Comparison of ENCODE assay signal across 15 mouse cellular contexts in genomic region chr1:190129553-190129952, GRCm38 (mm10). TPM values are rescaled to one million over a fixed set of nuclear protein-coding genes. Genes with fewer than 3 reads are reported as not detected.
A peak's percentile ranks its signal among the peaks of the same experiment; 100 is the strongest.
DNase-seq lines count a peak whose midpoint lies in the region; ATAC-seq and TF ChIP-seq lines count a peak whose summit lies in the region.
"Had no signal": no experiment of that assay in that cellular context is flagged by ENCODE, and none has a peak within 500 bp of the region (broad histone marks: within the 10 kb centered on the region; RNA-seq: fewer than 3 reads in every experiment).

No protein-coding gene starts in this region.

- WGBS in heart, embryonic 11.5 days (ENCODE audit: insufficient replicate concordance), result 46% methylated on average over 7 of the region's 7 CpGs
- 20% methylated on average over 7 of the region's 7 CpGs for WGBS in hindbrain, embryonic 12.5 days
- WGBS in hindbrain, postnatal 0 days, result 49% methylated on average over 7 of the region's 7 CpGs
- 24% methylated on average over 7 of the region's 7 CpGs for WGBS in hindbrain, embryonic 13.5 days
- WGBS in liver, embryonic 12.5 days (ENCODE audit: insufficient replicate concordance), result 54% methylated on average over 7 of the region's 7 CpGs

- H3K9me3 ChIP-seq in heart, embryonic 11.5 days (replicated peaks; ENCODE audit: control insufficient read depth, low read length), result no peaks in the 10 kb centered on the region
- H3K9me3 ChIP-seq in hindbrain, embryonic 12.5 days (replicated peaks), result no peaks in the 10 kb centered on the region
- H3K9me3 ChIP-seq in hindbrain, postnatal 0 days (ENCODE audit: low read length), result no peaks in the 10 kb centered on the region
- H3K9me3 ChIP-seq in hindbrain, embryonic 13.5 days, result no peaks in the 10 kb centered on the region
- H3K9me3 ChIP-seq in liver, embryonic 12.5 days (replicated peaks), result no peaks in the 10 kb centered on the region
- H3K9me3 ChIP-seq: forebrain, embryonic 15.5 days; limb, embryonic 15.5 days had no signal

- no peak for ATAC-seq in heart, embryonic 11.5 days (replicated peaks; ENCODE audit: insufficient number of reproducible peaks, low FRiP score, low TSS enrichment)
- ATAC-seq in hindbrain, embryonic 12.5 days (ENCODE audit: low FRiP score), result no peak; the same call in 1 of the 2 replicates
- no peak for ATAC-seq in hindbrain, postnatal 0 days
- ATAC-seq in hindbrain, embryonic 13.5 days (ENCODE audit: low FRiP score), result no peak
- ATAC-seq in liver, embryonic 12.5 days, result peak; percentile 67
- ATAC-seq: forebrain, embryonic 15.5 days; Patski had no signal

- no peak overlapping the region for H3K4me2 ChIP-seq in heart, embryonic 11.5 days
- no peak overlapping the region for H3K4me2 ChIP-seq in hindbrain, embryonic 12.5 days (replicated peaks)
- H3K4me2 ChIP-seq in hindbrain, postnatal 0 days (ENCODE audit: low read depth, low read length), result no peak overlapping the region
- H3K4me2 ChIP-seq in hindbrain, embryonic 13.5 days, result no peak overlapping the region
- no peak overlapping the region for H3K4me2 ChIP-seq in liver, embryonic 12.5 days
- H3K4me2 ChIP-seq: forebrain, embryonic 15.5 days; limb, embryonic 15.5 days had no signal

- no peak for DNase-seq in heart, adult 18-20 months
- no peak for DNase-seq in hindbrain, postnatal 0 days (ENCODE audit: low spot score)
- no peak for DNase-seq in adrenal gland, adult 2 months
- no peak for DNase-seq in Muller cell, postnatal 12 days (ENCODE audit: inconsistent ontology term)
- DNase-seq: cerebellum, adult 9-11 months; thymus, adult 2 months had no signal

- H3K36me3 ChIP-seq in heart, embryonic 11.5 days (ENCODE audit: control insufficient read depth, insufficient read depth, low read length), result no peaks in the 10 kb centered on the region
- H3K36me3 ChIP-seq in hindbrain, embryonic 12.5 days, result no peaks in the 10 kb centered on the region
- H3K36me3 ChIP-seq in hindbrain, postnatal 0 days (ENCODE audit: insufficient read depth, low read length), result no peaks in the 10 kb centered on the region
- H3K36me3 ChIP-seq in hindbrain, embryonic 13.5 days, result no peaks in the 10 kb centered on the region; the same call in 1 of the 2 replicates
- H3K36me3 ChIP-seq in liver, embryonic 12.5 days, result peaks cover 2% of the 10 kb centered on the region; the same call in 1 of the 2 replicates
- H3K36me3 ChIP-seq: forebrain, embryonic 15.5 days; limb, embryonic 15.5 days had no signal

- TF ChIP-seq CTCF in hindbrain, postnatal 0 days (IDR thresholded peaks at IDR 0.05; ENCODE audit: low read depth), result no peak

- peaks cover 34% of the 10 kb centered on the region for H3K4me1 ChIP-seq in heart, embryonic 11.5 days (ENCODE audit: control insufficient read depth, insufficient read depth, low read length)
- H3K4me1 ChIP-seq in hindbrain, embryonic 12.5 days, result peaks cover 46% of the 10 kb centered on the region
- peaks cover 4% of the 10 kb centered on the region; the same call in 1 of the 2 replicates for H3K4me1 ChIP-seq in hindbrain, postnatal 0 days (ENCODE audit: insufficient read depth, low read length)
- peaks cover 48% of the 10 kb centered on the region for H3K4me1 ChIP-seq in hindbrain, embryonic 13.5 days (replicated peaks)
- H3K4me1 ChIP-seq in liver, embryonic 12.5 days, result peaks cover 9% of the 10 kb centered on the region
- H3K4me1 ChIP-seq: limb, embryonic 15.5 days had no signal

- H3K27ac ChIP-seq in heart, embryonic 11.5 days (ENCODE audit: low read depth, low read length), result peak overlapping the region; percentile 90; the same call in 1 of the 2 replicates
- 0 out of 2 replicates have a peak overlapping the region, but pooled peaks have one; percentile 35 for H3K27ac ChIP-seq in hindbrain, embryonic 12.5 days
- no peak overlapping the region for H3K27ac ChIP-seq in hindbrain, postnatal 0 days
- H3K27ac ChIP-seq in hindbrain, embryonic 13.5 days, result peak overlapping the region; percentile 62
- H3K27ac ChIP-seq in liver, embryonic 12.5 days, result peak overlapping the region; percentile 13; the same call in 1 of the 2 replicates
- H3K27ac ChIP-seq: forebrain, embryonic 15.5 days; limb, embryonic 15.5 days had no signal

- H3K4me3 ChIP-seq in heart, embryonic 11.5 days (ENCODE audit: low read depth, low read length), result no peak overlapping the region
- no peak overlapping the region for H3K4me3 ChIP-seq in hindbrain, embryonic 12.5 days
- H3K4me3 ChIP-seq in hindbrain, postnatal 0 days (ENCODE audit: low read length), result no peak overlapping the region
- no peak overlapping the region for H3K4me3 ChIP-seq in hindbrain, embryonic 13.5 days
- H3K4me3 ChIP-seq in liver, embryonic 12.5 days, result no peak overlapping the region
- H3K4me3 ChIP-seq: forebrain, embryonic 15.5 days; limb, embryonic 15.5 days had no signal

- H3K9ac ChIP-seq in heart, embryonic 11.5 days (ENCODE audit: low read depth, low read length), result no peak overlapping the region
- H3K9ac ChIP-seq in hindbrain, embryonic 12.5 days, result no peak overlapping the region
- no peak overlapping the region for H3K9ac ChIP-seq in hindbrain, postnatal 0 days (replicated peaks; ENCODE audit: low read length)
- H3K9ac ChIP-seq in hindbrain, embryonic 13.5 days, result no peak overlapping the region
- H3K9ac ChIP-seq in liver, embryonic 12.5 days, result no peak overlapping the region
- H3K9ac ChIP-seq: forebrain, embryonic 15.5 days; limb, embryonic 15.5 days had no signal

- H3K27me3 ChIP-seq in heart, embryonic 11.5 days (ENCODE audit: control insufficient read depth, insufficient read depth, low read length), result no peaks in the 10 kb centered on the region
- no peaks in the 10 kb centered on the region for H3K27me3 ChIP-seq in hindbrain, embryonic 12.5 days
- H3K27me3 ChIP-seq in hindbrain, postnatal 0 days (ENCODE audit: insufficient read depth, low read length), result no peaks in the 10 kb centered on the region
- 0 out of 2 replicates have a peak, but pooled peaks cover 2% of the 10 kb centered on the region for H3K27me3 ChIP-seq in hindbrain, embryonic 13.5 days
- H3K27me3 ChIP-seq in liver, embryonic 12.5 days (replicated peaks), result no peaks in the 10 kb centered on the region
- H3K27me3 ChIP-seq: forebrain, embryonic 15.5 days; limb, embryonic 15.5 days; Patski had no signal

RNA-seq across cellular contexts. Expression of gene Prox1, which starts 41.0 kb away (rescaled TPM):
- 12.6 and 17.9 TPM in 2 replicates for polyA plus RNA-seq in heart, embryonic 11.5 days (2014; fragmentation: Nextera tagmentation; extraction: Ambion mirVana)
- 10 to 100 TPM; 36.6 to 44.4 TPM for total RNA-seq in heart, adult 18-20 months (2021)
- polyA plus RNA-seq in hindbrain, embryonic 12.5 days (2016; fragmentation: Nextera tagmentation; extraction: Ambion mirVana), result 10.8 and 12.5 TPM in 2 replicates
- total RNA-seq in hindbrain, postnatal 0 days (2014; rRNA removed), result 8.0 and 8.4 TPM in 2 replicates
- 3.8 and 3.9 TPM in 2 replicates for polyA plus RNA-seq in hindbrain, postnatal 0 days (2015; fragmentation: Nextera tagmentation; extraction: Ambion mirVana)
- polyA plus RNA-seq in hindbrain, embryonic 13.5 days (2015; fragmentation: Nextera tagmentation; extraction: Ambion mirVana), result 7.8 and 8.8 TPM in 2 replicates
- 7.6 TPM in 2 replicates for polyA plus RNA-seq in liver, embryonic 12.5 days (2016; fragmentation: Nextera tagmentation; extraction: Ambion mirVana)
- 10 to 100 TPM; 33.4 to 34.0 TPM for total RNA-seq in adrenal gland, adult 2 months (2021)
- 17.4 and 22.8 TPM in 2 replicates for polyA plus RNA-seq in adrenal gland, adult 2 months (2012; rRNA removed)
- total RNA-seq: hematopoietic stem cell, adult 5-6 weeks; neutrophil, adult 5-6 weeks had no signal
